Mouse (Mus musculus): Measurements from ENCODE around the gene Ly6f. TPM values are rescaled to one million over a fixed set of nuclear protein-coding genes. Genes with fewer than 3 reads are reported as not detected.

The Ly6f gene
- polyA plus RNA-seq (2012; rRNA removed) = not detected in 2 replicates

GRCm38 (mm10) chr15:75268121-75268520 is at the start of gene Ly6f:
TSS of gene Ly6f (plus strand) at chr15:75268421.

Other genes with a start within 250 kb of the Ly6f start
- 2.6 and 2.7 TPM in 2 replicates for gene Ly6c1, start 219.6 kb upstream of the Ly6f start, polyA plus RNA-seq (2012; rRNA removed)
- gene Ly6c2, start 156.5 kb upstream of the Ly6f start, polyA plus RNA-seq (2012; rRNA removed) = 0.76 and 1.6 TPM in 2 replicates
- not detected in 2 replicates for gene Ly6g, start 113.2 kb upstream of the Ly6f start, polyA plus RNA-seq (2012; rRNA removed)
- gene BC025446, start 52.0 kb upstream of the Ly6f start, polyA plus RNA-seq (2012; rRNA removed) = 0.05 TPM in 1 of 2 replicates, not detected in the other